Comparison of ENCODE assay signal across 19 mouse cellular contexts in genomic region chr7:109590576-109590975, GRCm38 (mm10).
A peak's percentile ranks its signal among the peaks of the same experiment; 100 is the strongest.
DNase-seq lines count a peak whose midpoint lies in the region; ATAC-seq and TF ChIP-seq lines count a peak whose summit lies in the region.
"Had no signal": no experiment of that assay in that cellular context is flagged by ENCODE, and none has a peak within 500 bp of the region (broad histone marks: within the 10 kb centered on the region; RNA-seq: fewer than 3 reads in every experiment).

No protein-coding gene starts in this region.

- H3K27ac ChIP-seq in lung, postnatal 0 days (ENCODE audit: low read length): peak overlapping the region; percentile 0; the same call in 1 of the 2 replicates
- peak overlapping the region in 1 of 2 experiments; percentile 44; a peak in 1 of 4 replicates for H3K27ac ChIP-seq in heart, embryonic 14.5 days (replicated peaks in 1 of 2; ENCODE audit: control insufficient read depth in 1 of 2, insufficient read depth in 1 of 2, low read depth in 2 of 2, low read length in 2 of 2)
- H3K27ac ChIP-seq: embryonic facial prominence, embryonic 10.5 days; limb, embryonic 10.5 days; lung, embryonic 15.5 days; neural tube, embryonic 15.5 days had no signal

- ATAC-seq in lung, postnatal 0 days: no peak; the same call in 1 of the 2 replicates
- ATAC-seq in heart, embryonic 14.5 days (ENCODE audit: insufficient number of reproducible peaks, insufficient read depth, low FRiP score, low read depth): no peak
- ATAC-seq in erythroid progenitor cell, adult 5-6 weeks (replicated peaks; ENCODE audit: low FRiP score, poor library complexity, severe bottlenecking): no peak
- ATAC-seq: inflammation-experienced regulatory T-cells, adult 6 months; Patski had no signal

- no peak overlapping the region for H3K9ac ChIP-seq in lung, postnatal 0 days (replicated peaks; ENCODE audit: low read depth)
- H3K9ac ChIP-seq in heart, embryonic 14.5 days (ENCODE audit: low read length): peak overlapping the region; percentile 21; the same call in 1 of the 2 replicates
- H3K9ac ChIP-seq: lung, embryonic 15.5 days; neural tube, embryonic 15.5 days had no signal

- no peak for TF ChIP-seq CTCF in lung, postnatal 0 days (IDR thresholded peaks at IDR 0.05)

- no peak for TF ChIP-seq EP300 in lung, postnatal 0 days (IDR thresholded peaks at IDR 0.05)

- no peaks in the 10 kb centered on the region for H3K9me3 ChIP-seq in lung, postnatal 0 days (ENCODE audit: low read length)
- H3K9me3 ChIP-seq in heart, embryonic 14.5 days (ENCODE audit: control insufficient read depth, low read length): no peaks in the 10 kb centered on the region
- H3K9me3 ChIP-seq: embryonic facial prominence, embryonic 10.5 days; hindbrain, embryonic 10.5 days; limb, embryonic 10.5 days; lung, embryonic 15.5 days; neural tube, embryonic 15.5 days had no signal

- H3K27me3 ChIP-seq in lung, postnatal 0 days (replicated peaks; ENCODE audit: insufficient read depth, low read length): no peaks in the 10 kb centered on the region
- no peaks in the 10 kb centered on the region for H3K27me3 ChIP-seq in heart, embryonic 14.5 days (ENCODE audit: control insufficient read depth, insufficient read depth, low read length)
- H3K27me3 ChIP-seq: lung, embryonic 15.5 days; neural tube, embryonic 15.5 days; Patski had no signal

- H3K4me2 ChIP-seq in lung, postnatal 0 days (replicated peaks; ENCODE audit: low read depth, low read length): no peak overlapping the region
- no peak overlapping the region for H3K4me2 ChIP-seq in heart, embryonic 14.5 days (ENCODE audit: low read length)
- H3K4me2 ChIP-seq: lung, embryonic 15.5 days; neural tube, embryonic 15.5 days had no signal

- H3K36me3 ChIP-seq in lung, postnatal 0 days (ENCODE audit: insufficient read depth, low read length): no peaks in the 10 kb centered on the region
- no peaks in the 10 kb centered on the region for H3K36me3 ChIP-seq in heart, embryonic 14.5 days (ENCODE audit: control insufficient read depth, insufficient read depth, low read length)
- H3K36me3 ChIP-seq: embryonic facial prominence, embryonic 10.5 days; hindbrain, embryonic 10.5 days; limb, embryonic 10.5 days; lung, embryonic 15.5 days; neural tube, embryonic 15.5 days had no signal

- peak; percentile 60 to 67 for DNase-seq in heart, adult 9 months (ENCODE audit: low spot score in 2 of 2)
- DNase-seq in heart, postnatal 4 days: no peak
- DNase-seq in lung, postnatal 0 days (ENCODE audit: low spot score): peak; percentile 41
- DNase-seq in lung, postnatal 36 days: no peak
- peak; percentile 77 for DNase-seq in skeletal muscle tissue, adult 2 months (ENCODE audit: low read depth, low spot score)
- DNase-seq: adrenal gland, postnatal 10 days; cerebellum, postnatal 10 days; layer of hippocampus, postnatal 36 days; right cerebral cortex, postnatal 14 days; thymus, postnatal 14 days had no signal

- H3K4me3 ChIP-seq in lung, postnatal 0 days (ENCODE audit: low read depth, low read length): no peak overlapping the region
- no peak overlapping the region for H3K4me3 ChIP-seq in heart, embryonic 14.5 days (ENCODE audit: control insufficient read depth in 1 of 2, insufficient read depth in 1 of 2, low read depth in 1 of 2, low read length in 2 of 2)
- H3K4me3 ChIP-seq: embryonic facial prominence, embryonic 10.5 days; hindbrain, embryonic 10.5 days; limb, embryonic 10.5 days; lung, embryonic 15.5 days; neural tube, embryonic 15.5 days had no signal

- peaks cover 30% of the 10 kb centered on the region for H3K4me1 ChIP-seq in lung, postnatal 0 days (ENCODE audit: insufficient read depth, low read depth, low read length)
- peaks cover 26 to 53% of the 10 kb centered on the region in 2 experiments for H3K4me1 ChIP-seq in heart, embryonic 14.5 days (ENCODE audit: control insufficient read depth in 2 of 2, insufficient read depth in 2 of 2, low read length in 2 of 2)

- WGBS in lung, postnatal 0 days: 48% methylated on average over 2 of the region's 2 CpGs
- 64% methylated on average over 2 of the region's 2 CpGs for WGBS in heart, embryonic 14.5 days

Comparison
In these comparisons a context has a peak if more than half of its experiments do, and no peak if none do; other contexts are left out.
1. DNase-seq: peak in heart, adult 9 months (2 of 2), lung, postnatal 0 days (single experiment) and skeletal muscle tissue, adult 2 months (single experiment); none in heart, postnatal 4 days (single experiment) and lung, postnatal 36 days (single experiment).